Comparison of ENCODE assay signal across 8 mouse cellular contexts in the genomic region with DNA sequence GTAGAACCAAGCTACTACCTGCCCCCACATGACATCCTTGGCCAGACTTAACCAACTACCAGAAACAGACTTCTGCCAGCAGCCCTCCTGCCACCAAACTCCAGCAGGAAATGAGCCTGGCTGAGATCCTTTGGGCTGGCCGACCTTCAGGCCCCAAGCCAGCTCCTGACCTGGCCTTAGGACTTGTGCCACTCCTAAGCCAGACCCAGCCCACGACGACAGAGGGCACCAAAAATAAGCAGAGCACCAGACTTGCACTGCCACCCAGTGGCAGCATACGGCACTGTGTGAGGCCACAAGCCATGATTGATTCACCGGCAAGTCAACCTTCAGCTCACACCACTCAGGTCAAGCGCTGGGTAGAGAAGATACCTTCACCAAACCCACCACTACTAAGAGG. TPM values are rescaled to one million over a fixed set of nuclear protein-coding genes. Genes with fewer than 3 reads are reported as not detected.
DNase-seq lines count a peak whose midpoint lies in the region; ATAC-seq and TF ChIP-seq lines count a peak whose summit lies in the region.

No protein-coding gene starts in this region.

- peaks cover 87% of the 10 kb centered on the region for H3K36me3 ChIP-seq in G1E (replicated peaks)
- peaks cover 61% of the 10 kb centered on the region for H3K36me3 ChIP-seq in intestine, embryonic 15.5 days

- peak; percentile 75 for TF ChIP-seq CTCF in G1E (IDR thresholded peaks at IDR 0.05; ENCODE audit: low read depth, low read length)
- peak; percentile 94 for TF ChIP-seq CTCF in cerebellum, adult 2 months (IDR thresholded peaks at IDR 0.05; ENCODE audit: borderline replicate concordance, insufficient read depth, low read depth, low read length)
- TF ChIP-seq CTCF in olfactory bulb, adult 2 months (IDR thresholded peaks at IDR 0.05; ENCODE audit: insufficient read depth, low read depth, low read length): peak; percentile 94

- H3K4me3 ChIP-seq in G1E (ENCODE audit: low read depth, low read length): no peak overlapping the region; the same call in 1 of the 2 replicates
- H3K4me3 ChIP-seq in cerebellum, adult 2 months (replicated peaks; ENCODE audit: insufficient read depth, low read depth, low read length): peak overlapping the region; percentile 9
- no peak overlapping the region for H3K4me3 ChIP-seq in intestine, embryonic 15.5 days (replicated peaks)
- no peak overlapping the region for H3K4me3 ChIP-seq in olfactory bulb, adult 2 months (ENCODE audit: insufficient read depth, low read depth, low read length)

- H3K9ac ChIP-seq in intestine, embryonic 15.5 days: no peak overlapping the region

- no peak overlapping the region for H3K4me2 ChIP-seq in intestine, embryonic 15.5 days (replicated peaks)

- no peaks in the 10 kb centered on the region for H3K9me3 ChIP-seq in G1E (replicated peaks)
- no peaks in the 10 kb centered on the region for H3K9me3 ChIP-seq in intestine, embryonic 15.5 days

- no peak for TF ChIP-seq POLR2A in cerebellum, adult 2 months (IDR thresholded peaks at IDR 0.05; ENCODE audit: borderline replicate concordance, insufficient read depth, low read length)
- TF ChIP-seq POLR2A in olfactory bulb, adult 2 months (IDR thresholded peaks at IDR 0.05; ENCODE audit: insufficient read depth, low read depth, low read length): no peak

- peak overlapping the region; percentile 46; the same call in 1 of the 2 replicates for H3K27ac ChIP-seq in cerebellum, adult 2 months (ENCODE audit: insufficient read depth, low read length)
- H3K27ac ChIP-seq in intestine, embryonic 15.5 days: no peak overlapping the region
- H3K27ac ChIP-seq in olfactory bulb, adult 2 months (ENCODE audit: insufficient read depth, low read depth, low read length): no peak overlapping the region

- no peaks in the 10 kb centered on the region for H3K27me3 ChIP-seq in G1E (ENCODE audit: insufficient read depth, low read length)
- no peaks in the 10 kb centered on the region for H3K27me3 ChIP-seq in cerebellum, adult 2 months (ENCODE audit: control insufficient read depth, insufficient read depth, low read length)
- no peaks in the 10 kb centered on the region for H3K27me3 ChIP-seq in intestine, embryonic 15.5 days (replicated peaks)

- DNase-seq in 416B (ENCODE audit: low read depth) (peak; percentile 80), G1E (ENCODE audit: low spot score) (peak; percentile 60), liver (peak; percentile 86)
- peak; percentile 90 to 93 for DNase-seq in cerebellum, adult 2 months
- DNase-seq in gastrocnemius, adult 8-10 months (ENCODE audit: low spot score in 2 of 2): peak; percentile 75 to 87
- DNase-seq in thymus, postnatal 25 days: peak; percentile 77

- H3K4me1 ChIP-seq in G1E (ENCODE audit: insufficient read depth, low read depth, low read length): peaks cover 65% of the 10 kb centered on the region
- peaks cover 36% of the 10 kb centered on the region for H3K4me1 ChIP-seq in cerebellum, adult 2 months (ENCODE audit: control insufficient read depth, insufficient read depth, low read length)
- H3K4me1 ChIP-seq in intestine, embryonic 15.5 days (replicated peaks): peaks cover 26% of the 10 kb centered on the region
- H3K4me1 ChIP-seq in olfactory bulb, adult 2 months (ENCODE audit: control insufficient read depth, insufficient read depth, low read length): peaks cover 18% of the 10 kb centered on the region

- 7% methylated on average over 6 of the region's 6 CpGs for WGBS in cerebellum, adult 2 months
- 19% methylated on average over 6 of the region's 6 CpGs for WGBS in intestine, embryonic 15.5 days
- WGBS in olfactory bulb, adult 2 months: 14% methylated on average over 6 of the region's 6 CpGs

- no peak for ATAC-seq in G1E (ENCODE audit: extremely low read depth, insufficient number of reproducible peaks, low FRiP score, poor library complexity, severe bottlenecking)
- peak; percentile 36; the same call in 1 of the 2 replicates for ATAC-seq in intestine, embryonic 15.5 days

RNA-seq across cellular contexts. Expression of a gene that starts 6.4 kb away (rescaled TPM):
- 95.9 and 119 TPM in 2 replicates for total RNA-seq in G1E (2014; fragmentation: Nextera tagmentation)
- total RNA-seq in G1E (2017): 53.8 and 56.8 TPM in 2 replicates
- 33.0 and 36.9 TPM in 2 replicates for polyA plus RNA-seq in G1E (2012)
- polyA plus RNA-seq in cerebellum, adult 2 months (2012; rRNA removed): 144 TPM in 2 replicates
- total RNA-seq in gastrocnemius, adult 8-10 months (2022): 10 to 100 TPM; 41.4 to 61.1 (median 44.6) TPM
- polyA plus RNA-seq in intestine, embryonic 15.5 days (2015; fragmentation: Nextera tagmentation; extraction: Ambion mirVana): 57.8 and 71.7 TPM in 2 replicates
- 308 TPM in 1 of 2 replicates, not detected in the other for polyA plus RNA-seq in olfactory bulb, adult 2 months (2012; ENCODE audit: insufficient read depth, insufficient read length, low replicate concordance, missing spikeins)

RNA-seq across cellular contexts. Expression of a gene that starts 50.9 kb away (rescaled TPM):
- total RNA-seq in G1E (2014; fragmentation: Nextera tagmentation): 11.6 and 13.2 TPM in 2 replicates
- total RNA-seq in G1E (2017): 5.7 and 5.9 TPM in 2 replicates
- polyA plus RNA-seq in G1E (2012): 9.5 and 9.8 TPM in 2 replicates
- polyA plus RNA-seq in cerebellum, adult 2 months (2012; rRNA removed): 16.1 TPM in 2 replicates
- total RNA-seq in gastrocnemius, adult 8-10 months (2022): 1 to 10 TPM; 4.8 to 6.7 (median 6.3) TPM
- 29.6 and 29.9 TPM in 2 replicates for polyA plus RNA-seq in intestine, embryonic 15.5 days (2015; fragmentation: Nextera tagmentation; extraction: Ambion mirVana)
- polyA plus RNA-seq in olfactory bulb, adult 2 months (2012; ENCODE audit: insufficient read depth, insufficient read length, low replicate concordance, missing spikeins): not detected in 2 replicates

Comparison
In these comparisons a context has a peak if more than half of its experiments do, and no peak if none do; other contexts are left out.
1. RNA of a gene that starts 50.9 kb away (polyA plus RNA-seq): 29.6 to 29.9 TPM in intestine, embryonic 15.5 days, 16.1 TPM in cerebellum, adult 2 months and 9.5 to 9.8 TPM in G1E; not detected in olfactory bulb, adult 2 months; every median in the first group is over 10 times any median in the second.
2. Peak in every context shown above with its lines, with median percentiles within 50 percentile points of each other: DNase-seq and CTCF ChIP-seq.